Mouse (Mus musculus) Muller cell, postnatal 12 days (primary cell): ENCODE measurements around the gene Mrto4.
"Not testable (repeated sequence)": the region's sequence is repeated elsewhere in the genome, so short reads cannot be mapped to it uniquely, and the experiment has no call there.

Experiments
- DNase-seq: peaks from one replicate; pipeline ENCODE4 v3.0.0-alpha.2; 2015; ENCODE audit errors: inconsistent ontology term

Gene Mrto4

GRCm38 (mm10) chr4:139351931-139352711, at the start of gene Mrto4, which contains the start of the genes Emc1 and Ubr4:
Gene Mrto4 (minus strand): TSS chr4:139352576.
Gene Emc1 (plus strand): TSS chr4:139352587.
Gene Ubr4 (plus strand): TSS chr4:139352609.
- peak; percentile 89 for DNase-seq

- DNase-seq: no peak
These were observed 48.1 kb upstream of the Mrto4 start for GRCm38 (mm10) chr4:139400487-139400886.

GRCm38 (mm10) chr4:139395431-139395830, 43.1 kb upstream of the Mrto4 start:
- no peak for DNase-seq

DNA sequence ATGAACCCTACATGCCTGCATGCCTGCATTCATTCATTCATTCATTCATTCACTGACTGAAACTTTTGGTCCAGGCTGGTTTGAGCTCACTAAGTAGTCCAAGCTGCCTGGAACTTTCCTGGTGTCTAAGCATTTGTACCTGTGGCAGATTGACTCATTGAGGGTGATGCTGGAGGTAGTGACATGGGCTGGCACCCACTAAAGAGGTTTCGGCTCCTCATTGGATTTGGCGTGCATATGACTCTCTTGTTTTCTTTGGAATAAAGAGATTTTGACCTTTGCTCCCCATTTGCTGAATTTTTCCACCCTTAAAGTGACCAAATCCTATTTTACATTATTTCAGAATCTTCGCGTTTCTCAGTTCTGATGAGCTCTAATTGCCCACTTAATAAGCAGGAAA, 37.2 kb upstream of the Mrto4 start:
- DNase-seq: no peak

DNA sequence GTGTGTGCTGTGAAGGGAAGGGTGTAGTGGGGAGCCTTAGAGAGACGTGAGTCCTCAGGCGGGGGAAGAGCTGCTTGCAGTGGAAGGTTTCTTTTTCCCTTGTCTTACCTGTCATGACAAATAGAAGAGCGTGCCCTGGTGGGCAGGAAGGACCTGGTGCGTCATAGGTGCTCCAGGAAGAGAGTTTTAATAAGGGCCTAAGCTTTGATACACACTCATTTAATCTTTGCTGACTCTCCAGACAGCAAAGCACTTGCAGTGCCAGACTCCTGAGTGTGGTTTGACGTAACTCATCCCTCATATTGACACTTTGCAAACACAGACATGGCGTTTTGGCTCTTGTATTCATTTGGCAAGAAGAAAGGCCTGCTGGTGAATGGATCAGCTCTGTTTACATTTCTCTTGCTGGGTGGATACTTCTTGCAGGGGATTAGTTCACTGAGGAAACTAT, 34.5 kb upstream of the Mrto4 start:
- peak; percentile 22 for DNase-seq

DNA sequence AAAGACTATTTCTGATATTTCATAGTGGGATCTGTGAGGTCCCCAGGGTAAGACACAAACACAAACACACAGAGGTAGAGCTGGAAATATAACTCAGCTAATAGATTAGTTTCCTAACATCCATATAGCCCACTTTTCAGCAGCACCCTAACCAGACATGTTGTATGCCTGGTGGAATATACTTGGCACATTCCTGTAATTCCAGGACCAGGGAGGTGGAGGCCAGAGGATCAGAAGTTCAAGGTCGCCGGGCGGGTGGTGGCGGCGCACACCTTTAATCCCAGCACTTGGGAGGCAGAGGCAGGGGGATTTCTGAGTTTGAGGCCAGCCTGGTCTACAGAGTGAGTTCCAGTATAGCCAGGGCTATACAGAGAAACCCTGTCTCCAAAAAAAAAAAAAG, 33.5 kb upstream of the Mrto4 start:
- not testable (repeated sequence) for DNase-seq

GRCm38 (mm10) chr4:139382231-139382630, 29.9 kb upstream of the Mrto4 start:
- DNase-seq: no peak

DNA sequence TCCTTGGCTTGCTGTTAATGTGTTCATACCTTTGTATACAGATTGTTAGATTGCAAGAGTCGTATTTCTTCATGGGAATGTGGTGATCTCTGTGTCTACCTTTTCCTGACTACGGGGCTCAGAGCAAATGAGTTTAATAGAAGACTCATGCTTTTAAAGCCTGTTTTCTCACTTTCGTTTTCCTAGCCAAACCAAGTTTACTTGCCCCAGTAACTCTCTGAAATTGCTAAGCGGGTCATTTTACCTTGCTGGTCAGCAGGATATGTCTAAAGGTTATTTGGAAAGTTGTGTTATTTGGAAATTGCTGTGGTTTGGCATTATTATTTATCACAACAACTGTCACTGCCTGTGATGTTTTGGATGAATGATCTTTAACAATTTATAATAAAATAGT, 29.1 kb upstream of the Mrto4 start:
- DNase-seq: no peak

- DNase-seq: no peak
These were observed 28.5 kb upstream of the Mrto4 start for GRCm38 (mm10) chr4:139380775-139381451.

- DNase-seq: peak; percentile 98
These were observed 27.9 kb upstream of the Mrto4 start for GRCm38 (mm10) chr4:139380207-139380748.

GRCm38 (mm10) chr4:139379719-139380118, 27.3 kb upstream of the Mrto4 start:
- DNase-seq: peak; percentile 3

- DNase-seq: no peak
These were observed 21.2 kb upstream of the Mrto4 start for GRCm38 (mm10) chr4:139373531-139373930.

DNA sequence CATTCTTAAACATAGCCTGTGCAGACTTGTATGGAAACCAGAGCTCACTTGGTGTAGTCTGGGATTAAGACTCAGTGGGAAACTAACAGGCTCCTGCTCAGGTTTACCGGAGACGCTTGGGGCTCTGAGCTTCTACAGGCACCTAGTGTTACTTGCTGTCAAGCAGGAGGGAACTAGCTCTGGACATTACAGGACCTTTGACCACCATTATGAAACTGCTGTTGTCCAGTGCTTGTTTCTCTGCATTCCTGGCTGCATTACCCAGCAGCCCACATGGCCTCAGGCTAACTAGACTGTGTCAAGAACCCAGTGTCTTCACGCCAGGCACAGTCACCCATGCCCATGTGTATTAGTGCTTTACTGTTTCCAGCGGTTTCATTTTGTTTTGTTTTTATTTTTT, 20.8 kb upstream of the Mrto4 start:
- no peak for DNase-seq

DNA sequence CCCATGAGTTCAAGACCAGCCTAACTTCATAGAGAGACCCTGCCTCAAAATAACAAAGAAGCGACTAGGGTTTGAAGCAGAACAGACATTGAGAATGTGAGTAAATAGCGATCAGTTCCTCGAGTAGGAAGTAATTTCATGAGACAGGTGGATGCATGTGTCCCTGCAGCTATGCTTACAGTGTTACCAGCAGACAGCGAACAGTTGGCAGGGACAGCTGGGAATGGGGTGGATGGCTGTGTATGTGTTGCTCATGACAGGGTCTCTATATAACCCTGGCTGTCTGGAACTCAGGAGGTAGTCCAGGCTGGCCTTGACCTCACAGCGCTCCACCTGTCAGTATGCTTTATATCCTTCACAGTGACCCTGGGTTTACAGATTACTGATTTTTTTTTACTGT, 15.7 kb upstream of the Mrto4 start:
- DNase-seq: no peak

DNA sequence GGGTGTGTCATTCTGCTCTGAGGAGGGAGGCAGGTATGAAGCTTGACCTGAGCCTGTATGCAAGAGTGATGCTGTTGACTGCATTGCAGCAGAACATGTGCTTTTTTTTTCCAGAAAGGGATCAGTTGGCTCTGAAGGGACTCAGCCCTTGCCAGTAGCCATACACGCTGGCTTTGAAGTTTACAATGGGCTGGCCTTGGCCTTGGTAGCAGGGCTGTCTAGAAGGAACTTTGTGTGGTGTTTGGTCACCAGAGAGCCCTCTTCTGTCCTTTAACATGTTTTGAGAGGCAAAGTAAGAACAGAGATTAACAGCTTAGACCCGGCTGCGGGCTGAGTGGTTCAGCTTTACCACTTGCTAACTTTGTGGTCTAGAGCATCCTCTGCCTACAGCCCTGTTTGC, 15.0 kb upstream of the Mrto4 start:
- DNase-seq: no peak

GRCm38 (mm10) chr4:139360761-139361548, 8.6 kb upstream of the Mrto4 start:
- no peak for DNase-seq

- no peak for DNase-seq
These were observed 4.8 kb upstream of the Mrto4 start for GRCm38 (mm10) chr4:139357211-139357610.

- no peak for DNase-seq
These were observed 456 bp upstream of the Mrto4 start for GRCm38 (mm10) chr4:139352832-139353231.

DNA sequence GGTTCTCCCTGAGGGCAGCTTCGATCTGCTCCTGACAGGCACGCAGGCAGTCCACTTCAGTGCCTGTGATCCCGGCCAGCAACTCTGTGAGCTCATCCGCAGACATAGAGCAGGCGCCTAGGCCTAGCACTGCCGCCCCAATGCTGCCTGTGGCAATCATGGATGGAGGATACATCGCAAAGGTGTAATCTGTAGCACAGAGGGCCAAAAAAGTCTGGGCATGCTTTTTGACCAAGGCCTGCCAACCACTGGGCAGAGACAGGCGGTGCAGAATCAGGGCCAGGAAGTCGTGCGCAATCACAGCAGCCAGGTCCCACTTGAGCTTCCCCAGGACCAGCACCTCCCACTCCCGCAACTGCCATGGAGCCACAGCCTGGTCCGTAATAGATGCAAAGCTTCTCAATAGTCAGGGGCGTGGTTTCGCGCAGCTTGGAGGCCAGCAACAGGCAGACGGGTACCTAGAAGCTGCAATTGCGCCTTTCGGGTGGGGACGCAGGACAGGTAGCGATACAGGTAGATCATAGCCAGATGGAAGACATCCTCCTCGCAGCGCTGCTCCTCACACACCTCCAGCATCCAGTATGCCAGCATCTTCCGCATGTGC, 6.9 kb downstream of the Mrto4 start:
- DNase-seq: no peak

- peak; percentile 53 for DNase-seq
These were observed 8.7 kb downstream of the Mrto4 start for GRCm38 (mm10) chr4:139343718-139344117.

- peak; percentile 17 for DNase-seq
These were observed 10.7 kb downstream of the Mrto4 start for GRCm38 (mm10) chr4:139341556-139342233.
